Mouse (Mus musculus) spleen, adult 2 months (tissue): Measurements from ENCODE around the gene Qrich2.

ENCODE experiments used
- CTCF ChIP-seq: fragments of 200-500 bp; IDR thresholded peaks from 2 replicates; pipeline ENCODE4 v1.5.1; 2011; ENCODE audit warnings: mild to moderate bottlenecking, inconsistent platforms; ENCODE audit not compliant: insufficient read depth, insufficient read length, insufficient replicate concordance; ENCODE audit errors: extremely low read depth
- POLR2A ChIP-seq: fragments of 200-500 bp; IDR thresholded peaks from 2 replicates; pipeline ENCODE4 v1.6.1; 2011; ENCODE audit warnings: low read depth, low read length, inconsistent platforms

DNA sequence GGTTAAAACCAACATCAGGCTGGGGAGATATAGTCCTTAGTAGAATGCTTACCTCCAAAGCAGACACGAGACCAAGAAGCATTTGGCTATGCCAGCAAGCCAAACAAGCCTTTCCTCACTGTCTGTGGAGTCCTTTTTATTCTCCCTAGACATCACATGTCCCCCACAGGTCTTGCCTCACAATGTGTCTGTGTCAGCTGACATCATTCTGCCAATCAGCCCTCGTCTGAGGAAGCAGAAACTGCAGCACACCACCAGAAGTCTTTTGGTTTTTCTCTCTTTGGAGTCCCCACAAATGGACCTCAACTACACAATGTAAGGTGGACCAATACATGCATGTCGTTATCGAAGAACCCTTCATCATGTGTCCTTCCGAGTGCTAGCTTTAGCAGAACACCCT lies 49.0 kb downstream of the Qrich2 start:
- TF ChIP-seq POLR2A (no peak), CTCF (no peak)
